Mouse (Mus musculus) frontal cortex, adult 2 months (tissue): Measurements from ENCODE around the gene Trim54. TPM values are rescaled to one million over a fixed set of nuclear protein-coding genes. Genes with fewer than 3 reads are reported as not detected.

Experiments used
- DNase-seq, 2 experiments: peaks; one replicate each; pipeline ENCODE4 v3.0.0; 2022; ENCODE audit warnings: low spot score in 1 of 2; ENCODE audit errors: extremely low spot score in 1 of 2
- polyA plus RNA-seq: library from polyadenylated mRNA; depleted of rRNA; stranded (reverse); fragments of >200 nt; gene quantifications from 2 replicates; pipeline ENCODE4 v1.2.3, GENCODE M21; 2012; rRNA removed

The Trim54 gene
- polyA plus RNA-seq, 1 experiment, result 0.64 TPM

DNA sequence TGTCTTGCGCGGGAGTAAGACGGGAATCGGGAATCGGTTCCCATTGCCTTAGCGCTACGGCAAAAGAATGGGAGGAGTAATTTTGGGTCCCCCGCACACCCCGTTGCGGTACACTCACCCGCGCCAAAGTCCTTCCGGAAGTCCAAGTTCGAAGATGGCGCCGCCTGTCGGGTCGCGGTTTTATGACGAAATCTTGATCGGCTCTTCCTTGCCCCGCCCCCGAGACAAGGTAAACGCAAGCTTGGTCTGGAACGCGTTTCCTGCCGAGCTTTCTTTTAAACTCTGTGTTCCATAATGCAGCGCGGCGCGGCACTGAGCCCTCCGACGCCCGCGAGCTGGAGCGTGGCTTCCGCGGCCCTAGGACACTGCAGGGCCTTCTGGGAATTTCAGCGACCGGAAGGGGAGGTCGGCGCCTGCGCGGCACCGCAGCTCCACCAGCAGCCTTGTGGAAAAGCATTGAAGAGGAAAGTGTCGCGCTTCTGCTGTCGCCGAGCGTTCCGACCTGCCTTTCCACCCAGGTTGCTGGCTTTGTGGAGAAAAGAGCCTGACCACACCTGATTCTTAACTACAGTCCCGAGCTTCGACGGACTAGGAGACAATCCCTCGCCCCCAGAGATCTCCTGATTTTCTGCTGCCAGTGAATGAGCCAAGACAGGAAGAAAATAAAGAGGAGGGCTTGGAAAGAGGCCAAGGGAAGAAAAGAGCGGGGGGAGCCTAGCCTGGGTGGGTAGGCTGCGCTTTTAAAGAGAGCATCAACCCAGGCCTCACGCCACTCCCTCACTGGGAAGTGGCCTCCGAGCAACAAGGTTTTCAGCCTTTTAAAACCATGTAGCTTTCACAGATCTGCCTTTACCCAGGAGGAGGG lies 63.5 kb downstream of the Trim54 start, which contains the start of the genes Gm29609 and Gtf3c2:
Gene Gm29609 (minus strand): TSS at position 146 of the 865 bp plus-strand sequence.
Gene Gtf3c2 (minus strand): TSS at position 379 of the 865 bp plus-strand sequence.
- DNase-seq, result peak; percentile 96 to 99

DNA sequence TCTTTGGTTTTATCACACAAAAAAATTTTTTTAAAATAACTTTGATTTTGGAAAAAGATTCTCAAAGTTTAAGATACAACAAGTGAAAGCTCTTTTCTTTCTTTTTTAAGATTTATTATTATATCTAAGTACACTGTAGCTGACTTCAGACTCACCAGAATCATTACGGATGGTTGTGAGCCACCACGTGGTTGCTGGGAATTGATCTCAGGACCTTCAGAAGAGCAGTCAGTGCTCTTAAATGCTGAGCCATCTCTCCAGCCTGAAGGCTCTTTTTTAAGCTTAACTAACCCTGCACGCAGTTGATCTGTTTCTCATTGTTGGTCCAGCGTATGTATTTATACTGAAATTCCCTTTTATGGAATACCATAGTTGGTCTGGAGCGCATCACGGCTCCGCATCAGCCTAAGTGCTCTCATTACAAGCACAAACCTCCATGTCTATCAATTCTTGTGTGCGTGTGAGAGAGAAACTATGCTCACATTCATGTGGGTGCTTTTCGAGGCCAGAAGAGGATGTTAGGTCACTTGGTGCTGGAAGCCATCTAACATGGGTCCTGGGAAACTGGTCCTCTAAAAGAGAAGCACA lies 64.8 kb downstream of the Trim54 start:
- DNase-seq, result no peak

DNA sequence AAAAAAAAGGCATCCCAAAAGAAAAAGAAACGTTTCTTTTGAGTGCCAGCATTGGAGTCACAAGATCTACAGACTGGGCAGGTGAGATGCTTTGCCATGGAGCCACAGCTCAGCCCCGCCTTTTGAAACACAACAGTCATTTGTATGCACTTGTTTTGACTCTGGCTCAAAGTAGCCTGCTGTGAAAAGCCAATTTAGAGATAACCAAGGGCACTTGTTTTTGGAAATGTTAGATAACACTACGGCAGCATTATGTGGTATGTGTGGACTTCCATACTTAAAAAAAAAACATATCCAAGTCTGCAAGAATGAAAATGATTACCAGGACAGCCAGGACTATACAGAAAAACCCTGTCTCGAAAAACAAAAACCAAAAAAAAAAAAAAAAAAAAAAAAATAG lies 67.2 kb downstream of the Trim54 start:
- no peak for DNase-seq

Other genes starting within 250 kb of the Trim54 start
- 76.3 and 82.8 TPM in 2 replicates for gene Tmem214, start 248.7 kb upstream of the Trim54 start, polyA plus RNA-seq
- 24.2 and 25.4 TPM in 2 replicates for gene Agbl5, start 228.0 kb upstream of the Trim54 start, polyA plus RNA-seq
- 158 and 207 TPM in 2 replicates for gene Ost4, start 208.9 kb upstream of the Trim54 start, polyA plus RNA-seq
- 4.2 and 4.7 TPM in 2 replicates for gene Emilin1, start 203.3 kb upstream of the Trim54 start, polyA plus RNA-seq
- gene Khk, start 195.3 kb upstream of the Trim54 start, polyA plus RNA-seq, result 28.4 and 30.6 TPM in 2 replicates
- 25.6 and 39.1 TPM in 2 replicates for gene Cgref1, start 171.1 kb upstream of the Trim54 start, polyA plus RNA-seq
- 192 and 208 TPM in 2 replicates for gene Preb, start 156.4 kb upstream of the Trim54 start, polyA plus RNA-seq
- gene Tcf23, start 148.1 kb upstream of the Trim54 start, polyA plus RNA-seq, result 0.20 and 0.21 TPM in 2 replicates
- gene Atraid, start 68.4 kb upstream of the Trim54 start, polyA plus RNA-seq, result 175 TPM in 2 replicates
- 33.1 and 35.2 TPM in 2 replicates for gene Slc5a6, start 67.8 kb upstream of the Trim54 start, polyA plus RNA-seq
- gene Cad, start 61.9 kb upstream of the Trim54 start, polyA plus RNA-seq, result 14.8 and 18.0 TPM in 2 replicates
- gene Dnajc5g, start 10.4 kb upstream of the Trim54 start, polyA plus RNA-seq, result not detected in 2 replicates
- 140 and 173 TPM in 2 replicates for gene Slc30a3, start 8.5 kb upstream of the Trim54 start, polyA plus RNA-seq
- gene Ucn, start 22.1 kb downstream of the Trim54 start, polyA plus RNA-seq, result 2.0 and 2.7 TPM in 2 replicates
- 98.3 and 108 TPM in 2 replicates for gene Mpv17, start 37.5 kb downstream of the Trim54 start, polyA plus RNA-seq
- 3.0 and 4.0 TPM in 2 replicates for gene Gm29609, start 63.2 kb downstream of the Trim54 start, polyA plus RNA-seq
- gene Gtf3c2, start 63.4 kb downstream of the Trim54 start, polyA plus RNA-seq, result 80.3 and 89.9 TPM in 2 replicates
- 86.9 and 89.2 TPM in 2 replicates for gene Snx17, start 76.5 kb downstream of the Trim54 start, polyA plus RNA-seq
- gene Eif2b4, start 76.7 kb downstream of the Trim54 start, polyA plus RNA-seq, result 50.6 and 63.3 TPM in 2 replicates
- gene Zfp513, start 85.6 kb downstream of the Trim54 start, polyA plus RNA-seq, result 44.6 and 47.2 TPM in 2 replicates
- gene Ppm1g, start 104.0 kb downstream of the Trim54 start, polyA plus RNA-seq, result 90.8 and 98.9 TPM in 2 replicates
- 99.9 and 116 TPM in 2 replicates for gene Nrbp1, start 124.2 kb downstream of the Trim54 start, polyA plus RNA-seq
- not detected in 2 replicates for gene Gm9970, start 124.5 kb downstream of the Trim54 start, polyA plus RNA-seq
- gene Krtcap3, start 135.0 kb downstream of the Trim54 start, polyA plus RNA-seq, result 3.0 and 3.2 TPM in 2 replicates
- gene Ift172, start 174.4 kb downstream of the Trim54 start, polyA plus RNA-seq, result 69.6 and 78.0 TPM in 2 replicates
- 132 and 178 TPM in 2 replicates for gene Fndc4, start 179.4 kb downstream of the Trim54 start, polyA plus RNA-seq
- 0.16 and 0.23 TPM in 2 replicates for gene Gckr, start 180.7 kb downstream of the Trim54 start, polyA plus RNA-seq